In genomic region chr7:24534301-24534700, GRCm38 (mm10) we compare ENCODE assay signal across 15 mouse cellular contexts. TPM values are rescaled to one million over a fixed set of nuclear protein-coding genes. Genes with fewer than 3 reads are reported as not detected.
A peak's percentile ranks its signal among the peaks of the same experiment; 100 is the strongest.
DNase-seq lines count a peak whose midpoint lies in the region; ATAC-seq and TF ChIP-seq lines count a peak whose summit lies in the region.
"Had no signal": no experiment of that assay in that cellular context is flagged by ENCODE, and none has a peak within 500 bp of the region (broad histone marks: within the 10 kb centered on the region; RNA-seq: fewer than 3 reads in every experiment).

No protein-coding gene starts in this region.

- H3K9me3 ChIP-seq in embryonic facial prominence, embryonic 12.5 days: 0 out of 2 replicates have a peak, but pooled peaks cover 5% of the 10 kb centered on the region
- H3K9me3 ChIP-seq in hindbrain, embryonic 14.5 days (ENCODE audit: control insufficient read depth, low read length): no peaks in the 10 kb centered on the region
- no peaks in the 10 kb centered on the region for H3K9me3 ChIP-seq in midbrain, embryonic 16.5 days (replicated peaks; ENCODE audit: control insufficient read depth, low read length, poor library complexity, severe bottlenecking)
- H3K9me3 ChIP-seq: heart, embryonic 15.5 days had no signal

- no peak for ATAC-seq in embryonic facial prominence, embryonic 12.5 days (ENCODE audit: insufficient number of reproducible peaks, insufficient read depth, low FRiP score, low TSS enrichment)
- ATAC-seq in hindbrain, embryonic 14.5 days (ENCODE audit: low FRiP score): no peak
- ATAC-seq in midbrain, embryonic 16.5 days: no peak

- H3K36me3 ChIP-seq in embryonic facial prominence, embryonic 12.5 days: peaks cover 34% of the 10 kb centered on the region
- H3K36me3 ChIP-seq in hindbrain, embryonic 14.5 days (replicated peaks; ENCODE audit: control insufficient read depth, insufficient read depth): peaks cover 46% of the 10 kb centered on the region
- H3K36me3 ChIP-seq in midbrain, embryonic 16.5 days (ENCODE audit: control insufficient read depth, insufficient read depth, low read length): peaks cover 27% of the 10 kb centered on the region

- no peak for DNase-seq in left cerebral cortex, adult 2 months (ENCODE audit: extremely low spot score in 1 of 2, low spot score in 2 of 2)
- no peak for DNase-seq in left cerebral cortex, postnatal 4 days
- no peak for DNase-seq in hindbrain, embryonic 14.5 days (ENCODE audit: low spot score)
- DNase-seq in frontal cortex, adult 2 months (ENCODE audit: extremely low spot score in 1 of 2, low spot score in 1 of 2): no peak
- DNase-seq in urinary bladder, adult 2 months (ENCODE audit: low spot score): no peak
- DNase-seq: adrenal gland, postnatal 36 days; cerebellum, adult 8-10 months; kidney, postnatal 36 days; lung, postnatal 36 days; thymus, postnatal 4 days had no signal

- H3K4me3 ChIP-seq in left cerebral cortex, adult 2 months: peak overlapping the region; percentile 31
- no peak overlapping the region for H3K4me3 ChIP-seq in embryonic facial prominence, embryonic 12.5 days
- H3K4me3 ChIP-seq in hindbrain, embryonic 14.5 days (replicated peaks; ENCODE audit: low read length): peak overlapping the region; percentile 3; the same call in 1 of the 2 replicates
- H3K4me3 ChIP-seq in midbrain, embryonic 16.5 days (ENCODE audit: low read depth, low read length): no peak overlapping the region
- H3K4me3 ChIP-seq: heart, embryonic 15.5 days had no signal

- intact Hi-C loops in left cerebral cortex, adult 2 months (cut with DNase I): no loop called here
- intact Hi-C loops in left cerebral cortex, postnatal 4 days (cut with DNase I): no loop called here

- no peak overlapping the region for H3K9ac ChIP-seq in embryonic facial prominence, embryonic 12.5 days
- H3K9ac ChIP-seq in hindbrain, embryonic 14.5 days: peak overlapping the region; percentile 28; the same call in 1 of the 2 replicates
- no peak overlapping the region for H3K9ac ChIP-seq in midbrain, embryonic 16.5 days (ENCODE audit: low read depth, low read length)
- H3K9ac ChIP-seq: heart, embryonic 15.5 days had no signal

- 31% methylated on average over 19 of the region's 19 CpGs for WGBS in embryonic facial prominence, embryonic 12.5 days
- WGBS in hindbrain, embryonic 14.5 days: 23% methylated on average over 19 of the region's 19 CpGs
- WGBS in midbrain, embryonic 16.5 days: 30% methylated on average over 19 of the region's 19 CpGs

- peaks cover 12% of the 10 kb centered on the region for H3K27me3 ChIP-seq in embryonic facial prominence, embryonic 12.5 days
- H3K27me3 ChIP-seq in hindbrain, embryonic 14.5 days (ENCODE audit: control insufficient read depth, insufficient read depth, low read length): no peaks in the 10 kb centered on the region; the same call in 1 of the 2 replicates
- H3K27me3 ChIP-seq in midbrain, embryonic 16.5 days (ENCODE audit: control insufficient read depth, insufficient read depth, low read depth, low read length): no peaks in the 10 kb centered on the region
- H3K27me3 ChIP-seq: heart, embryonic 15.5 days had no signal

- H3K27ac ChIP-seq in left cerebral cortex, adult 2 months: no peak overlapping the region
- no peak overlapping the region for H3K27ac ChIP-seq in embryonic facial prominence, embryonic 12.5 days
- H3K27ac ChIP-seq in hindbrain, embryonic 14.5 days: no peak overlapping the region
- no peak overlapping the region for H3K27ac ChIP-seq in midbrain, embryonic 16.5 days (ENCODE audit: low read length)
- H3K27ac ChIP-seq: heart, embryonic 15.5 days had no signal

- H3K4me1 ChIP-seq in embryonic facial prominence, embryonic 12.5 days: peaks cover 28% of the 10 kb centered on the region
- peaks cover 27% of the 10 kb centered on the region for H3K4me1 ChIP-seq in hindbrain, embryonic 14.5 days (replicated peaks; ENCODE audit: control insufficient read depth, insufficient read depth, low read length)
- H3K4me1 ChIP-seq in midbrain, embryonic 16.5 days (ENCODE audit: control insufficient read depth, insufficient read depth, low read length): peaks cover 32% of the 10 kb centered on the region

- H3K4me2 ChIP-seq in embryonic facial prominence, embryonic 12.5 days (replicated peaks): peak overlapping the region; percentile 26; the same call in 1 of the 2 replicates
- peak overlapping the region; percentile 31; the same call in 1 of the 2 replicates for H3K4me2 ChIP-seq in hindbrain, embryonic 14.5 days (replicated peaks)
- H3K4me2 ChIP-seq in midbrain, embryonic 16.5 days (ENCODE audit: low read length): peak overlapping the region; percentile 25; the same call in 1 of the 2 replicates
- H3K4me2 ChIP-seq: heart, embryonic 15.5 days had no signal

- no peak for TF ChIP-seq CTCF in left cerebral cortex, adult 2 months (IDR thresholded peaks at IDR 0.05)

RNA-seq across cellular contexts. Expression of gene Irgq, which starts 3.8 kb away (rescaled TPM):
- total RNA-seq in left cerebral cortex, adult 2 months (2021): 10 to 100 TPM; 81.6 to 84.3 TPM
- total RNA-seq in left cerebral cortex, postnatal 4 days (2021): 100 to 1,000 TPM; 118 to 120 TPM
- polyA plus RNA-seq in embryonic facial prominence, embryonic 12.5 days (2016; fragmentation: Nextera tagmentation; extraction: Ambion mirVana): 17.6 and 18.0 TPM in 2 replicates
- 28.0 and 33.5 TPM in 2 replicates for polyA plus RNA-seq in hindbrain, embryonic 14.5 days (2014; fragmentation: Nextera tagmentation; extraction: Ambion mirVana)
- polyA plus RNA-seq in midbrain, embryonic 16.5 days (2015; fragmentation: Nextera tagmentation; extraction: Ambion mirVana): 26.3 and 26.9 TPM in 2 replicates
- polyA plus RNA-seq in frontal cortex, adult 2 months (2012; rRNA removed): 46.3 and 46.7 TPM in 2 replicates
- polyA plus RNA-seq in urinary bladder, adult 2 months (2012; rRNA removed): 10.8 and 12.4 TPM in 2 replicates

RNA-seq across cellular contexts. Expression of gene Pinlyp, which starts 11.6 kb away (rescaled TPM):
- not detected for total RNA-seq in left cerebral cortex, adult 2 months (2021)
- total RNA-seq in left cerebral cortex, postnatal 4 days (2021): under 1 TPM in 1 of 2 experiments, not detected in 1; 0.48 TPM
- polyA plus RNA-seq in embryonic facial prominence, embryonic 12.5 days (2016; fragmentation: Nextera tagmentation; extraction: Ambion mirVana): not detected in 2 replicates
- not detected in 2 replicates for polyA plus RNA-seq in hindbrain, embryonic 14.5 days (2014; fragmentation: Nextera tagmentation; extraction: Ambion mirVana)
- not detected in 2 replicates for polyA plus RNA-seq in midbrain, embryonic 16.5 days (2015; fragmentation: Nextera tagmentation; extraction: Ambion mirVana)
- polyA plus RNA-seq in frontal cortex, adult 2 months (2012; rRNA removed): not detected in 2 replicates
- 0.10 and 0.21 TPM in 2 replicates for polyA plus RNA-seq in urinary bladder, adult 2 months (2012; rRNA removed)
- total RNA-seq: adrenal gland, postnatal 36 days; left cerebral cortex, postnatal 14 days had no signal
- polyA plus RNA-seq: heart, embryonic 15.5 days; neural tube, embryonic 11.5 days had no signal

RNA-seq across cellular contexts. Expression of gene Xrcc1, which starts 11.8 kb away (rescaled TPM):
- 10 to 100 TPM; 32.8 to 39.5 TPM for total RNA-seq in left cerebral cortex, adult 2 months (2021)
- 10 to 100 TPM; 48.8 to 49.3 TPM for total RNA-seq in left cerebral cortex, postnatal 4 days (2021)
- polyA plus RNA-seq in embryonic facial prominence, embryonic 12.5 days (2016; fragmentation: Nextera tagmentation; extraction: Ambion mirVana): 117 and 124 TPM in 2 replicates
- 47.4 and 52.3 TPM in 2 replicates for polyA plus RNA-seq in hindbrain, embryonic 14.5 days (2014; fragmentation: Nextera tagmentation; extraction: Ambion mirVana)
- polyA plus RNA-seq in midbrain, embryonic 16.5 days (2015; fragmentation: Nextera tagmentation; extraction: Ambion mirVana): 66.1 and 66.9 TPM in 2 replicates
- 48.8 and 49.0 TPM in 2 replicates for polyA plus RNA-seq in frontal cortex, adult 2 months (2012; rRNA removed)
- polyA plus RNA-seq in urinary bladder, adult 2 months (2012; rRNA removed): 32.5 and 33.5 TPM in 2 replicates

RNA-seq across cellular contexts. Expression of gene AC161166.1, which starts 22.0 kb away (rescaled TPM):
- not detected for total RNA-seq in left cerebral cortex, adult 2 months (2021)
- not detected for total RNA-seq in left cerebral cortex, postnatal 4 days (2021)
- polyA plus RNA-seq in embryonic facial prominence, embryonic 12.5 days (2016; fragmentation: Nextera tagmentation; extraction: Ambion mirVana): 1.3 and 1.4 TPM in 2 replicates
- polyA plus RNA-seq in hindbrain, embryonic 14.5 days (2014; fragmentation: Nextera tagmentation; extraction: Ambion mirVana): 0.65 and 0.98 TPM in 2 replicates
- 1.6 and 1.7 TPM in 2 replicates for polyA plus RNA-seq in midbrain, embryonic 16.5 days (2015; fragmentation: Nextera tagmentation; extraction: Ambion mirVana)
- polyA plus RNA-seq in frontal cortex, adult 2 months (2012; rRNA removed): not detected in 2 replicates
- not detected in 2 replicates for polyA plus RNA-seq in urinary bladder, adult 2 months (2012; rRNA removed)
- total RNA-seq: adrenal gland, postnatal 36 days; left cerebral cortex, postnatal 14 days had no signal

RNA-seq across cellular contexts. Expression of gene Zfp428, which starts 27.5 kb away (rescaled TPM):
- 10 to 100 TPM; 45.9 to 46.0 TPM for total RNA-seq in left cerebral cortex, adult 2 months (2021)
- total RNA-seq in left cerebral cortex, postnatal 4 days (2021): 100 to 1,000 TPM; 105 to 108 TPM
- polyA plus RNA-seq in embryonic facial prominence, embryonic 12.5 days (2016; fragmentation: Nextera tagmentation; extraction: Ambion mirVana): 100 and 113 TPM in 2 replicates
- polyA plus RNA-seq in hindbrain, embryonic 14.5 days (2014; fragmentation: Nextera tagmentation; extraction: Ambion mirVana): 181 and 201 TPM in 2 replicates
- 298 and 327 TPM in 2 replicates for polyA plus RNA-seq in midbrain, embryonic 16.5 days (2015; fragmentation: Nextera tagmentation; extraction: Ambion mirVana)
- polyA plus RNA-seq in frontal cortex, adult 2 months (2012; rRNA removed): 82.8 and 84.1 TPM in 2 replicates
- polyA plus RNA-seq in urinary bladder, adult 2 months (2012; rRNA removed): 10.0 and 10.7 TPM in 2 replicates

Comparison
In these comparisons a context has a peak if more than half of its experiments do, and no peak if none do; other contexts are left out.
1. H3K4me3 ChIP-seq: peak in left cerebral cortex, adult 2 months (single experiment) and hindbrain, embryonic 14.5 days (single experiment); none in embryonic facial prominence, embryonic 12.5 days (single experiment) and midbrain, embryonic 16.5 days (single experiment).
2. Peak in every context shown above with its lines, with median percentiles within 50 percentile points of each other: H3K4me2 ChIP-seq.